Mouse (Mus musculus): Measurements from ENCODE around the gene Necab3. TPM values are rescaled to one million over a fixed set of nuclear protein-coding genes. Genes with fewer than 3 reads are reported as not detected.

Necab3 gene
- polyA plus RNA-seq, 1 experiment from 2014 or later, result 23.6 TPM

DNA sequence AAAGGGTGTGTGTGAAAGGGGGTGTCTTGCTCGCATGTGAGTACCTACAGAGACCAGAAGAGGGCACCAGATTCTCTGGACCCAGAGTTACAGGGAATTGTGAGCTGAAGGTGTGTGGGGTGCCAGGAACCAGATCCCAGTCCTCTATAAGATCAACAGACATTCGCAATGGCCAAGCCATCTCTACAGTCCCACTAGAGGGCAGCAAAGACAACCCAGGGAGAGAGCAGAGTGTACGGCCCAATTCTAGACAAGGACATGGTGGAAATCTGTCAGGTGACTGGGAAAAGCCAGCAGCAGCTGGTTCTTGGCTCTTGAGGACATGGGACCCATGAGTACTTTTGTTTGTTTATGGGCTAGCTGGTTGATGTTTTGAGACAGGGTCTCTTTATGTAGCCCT, 34.3 kb upstream of the Necab3 start:
- no peaks in the 10 kb centered on the region for H3K27me3 ChIP-seq (replicated peaks; ENCODE audit: control insufficient read depth, insufficient read depth, low read length)
- 70% methylated on average over 3 of the region's 3 CpGs for WGBS
- H3K36me3 ChIP-seq (ENCODE audit: control insufficient read depth, insufficient read depth, low read length), result no peaks in the 10 kb centered on the region
- H3K4me2 ChIP-seq (ENCODE audit: low read length), result no peak overlapping the region
- H3K27ac ChIP-seq (ENCODE audit: low read depth, low read length), result no peak overlapping the region
- H3K9me3 ChIP-seq (replicated peaks; ENCODE audit: control insufficient read depth, low read length), result peaks cover 3% of the 10 kb centered on the region; the same call in 1 of the 2 replicates
- ATAC-seq (no peak), DNase-seq (ENCODE audit: low spot score) (peak; percentile 46)
- H3K9ac ChIP-seq (ENCODE audit: low read length), result no peak overlapping the region
- H3K4me1 ChIP-seq (ENCODE audit: control insufficient read depth, insufficient read depth, low read length), result no peaks in the 10 kb centered on the region
- no peak overlapping the region for H3K4me3 ChIP-seq (ENCODE audit: low read depth, low read length)

DNA sequence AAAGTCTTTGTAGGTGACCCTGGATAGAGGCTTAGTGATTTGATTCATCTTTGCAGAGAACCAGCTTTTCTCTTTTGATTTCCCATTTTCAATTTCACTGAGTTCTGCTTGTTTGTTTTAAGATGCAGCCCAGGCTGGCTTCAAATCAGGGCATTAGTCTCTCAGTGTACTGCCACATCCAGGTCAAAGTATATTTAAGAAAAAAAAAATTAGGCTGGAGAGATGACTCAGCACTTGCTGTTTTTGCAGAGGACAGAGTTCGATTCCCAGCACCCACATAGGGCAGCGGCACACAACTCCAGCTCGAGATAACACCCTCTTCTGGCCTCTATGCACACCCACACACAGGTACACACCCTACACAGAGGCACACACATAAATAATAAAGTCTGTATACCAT, 32.5 kb upstream of the Necab3 start:
- Histone ChIP-seq H3K4me2 (ENCODE audit: low read length) (no peak overlapping the region), H3K27ac (ENCODE audit: low read depth, low read length) (no peak overlapping the region), H3K9me3 (replicated peaks; ENCODE audit: control insufficient read depth, low read length) (peaks cover 3% of the 10 kb centered on the region; the same call in 1 of the 2 replicates), H3K36me3 (ENCODE audit: control insufficient read depth, insufficient read depth, low read length) (no peaks in the 10 kb centered on the region), H3K9ac (ENCODE audit: low read length) (no peak overlapping the region), H3K4me3 (ENCODE audit: low read depth, low read length) (no peak overlapping the region), H3K27me3 (replicated peaks; ENCODE audit: control insufficient read depth, insufficient read depth, low read length) (no peaks in the 10 kb centered on the region), H3K4me1 (ENCODE audit: control insufficient read depth, insufficient read depth, low read length) (no peaks in the 10 kb centered on the region)
- DNase-seq (ENCODE audit: low spot score), result no peak
- WGBS, result 82% methylated on average over 3 of the region's 3 CpGs
- ATAC-seq, result no peak

DNA sequence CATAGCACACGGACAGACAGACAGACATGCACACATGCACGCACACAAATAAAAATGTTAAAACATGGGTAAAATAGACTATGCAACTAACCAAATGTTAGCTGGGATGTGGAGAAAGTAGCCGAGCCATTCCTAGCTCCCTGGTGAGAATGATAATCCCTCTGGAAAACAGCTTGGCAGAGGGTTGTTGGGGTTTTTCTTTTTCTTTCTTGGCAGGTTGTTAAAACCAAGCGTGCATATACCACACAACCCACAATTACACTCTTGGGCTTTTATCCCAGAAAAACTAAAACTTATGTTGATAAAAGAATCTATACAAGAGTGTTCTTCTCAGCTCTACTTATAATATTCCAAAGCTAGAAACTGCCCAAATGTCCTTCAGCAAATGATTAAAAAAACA, 30.4 kb upstream of the Necab3 start:
- peaks cover 18% of the 10 kb centered on the region for H3K4me1 ChIP-seq (ENCODE audit: control insufficient read depth, insufficient read depth, low read length)
- DNase-seq (ENCODE audit: low spot score), result no peak
- no peak overlapping the region for H3K4me2 ChIP-seq (ENCODE audit: low read length)
- no peak for ATAC-seq
- H3K36me3 ChIP-seq (ENCODE audit: control insufficient read depth, insufficient read depth, low read length), result no peaks in the 10 kb centered on the region
- peaks cover 3% of the 10 kb centered on the region; the same call in 1 of the 2 replicates for H3K9me3 ChIP-seq (replicated peaks; ENCODE audit: control insufficient read depth, low read length)
- no peak overlapping the region for H3K9ac ChIP-seq (ENCODE audit: low read length)
- no peak overlapping the region for H3K4me3 ChIP-seq (ENCODE audit: low read depth, low read length)
- no peaks in the 10 kb centered on the region for H3K27me3 ChIP-seq (replicated peaks; ENCODE audit: control insufficient read depth, insufficient read depth, low read length)
- WGBS, result 77% methylated on average over 4 of the region's 4 CpGs
- H3K27ac ChIP-seq (ENCODE audit: low read depth, low read length), result no peak overlapping the region

DNA sequence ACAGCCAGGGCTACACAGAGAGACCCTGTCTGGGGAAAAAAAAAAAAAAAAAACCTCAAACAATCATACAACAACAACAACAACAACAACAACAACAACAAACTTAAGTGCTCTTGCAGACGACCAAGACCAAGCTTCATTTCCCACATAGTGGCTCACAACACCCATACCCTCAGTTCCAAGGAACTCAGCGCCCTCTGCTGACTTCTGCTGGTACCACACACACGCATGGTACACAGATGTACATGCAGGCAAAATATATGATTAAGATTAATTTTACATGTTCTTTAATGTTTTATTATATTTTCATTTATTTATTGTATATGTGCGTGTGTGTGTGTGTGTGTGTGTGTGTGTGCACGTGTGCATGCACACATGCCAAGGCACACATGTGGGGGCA, 27.7 kb upstream of the Necab3 start:
- 74% methylated on average over 5 of the region's 5 CpGs for WGBS
- Histone ChIP-seq H3K4me1 (ENCODE audit: control insufficient read depth, insufficient read depth, low read length) (peaks cover 22% of the 10 kb centered on the region), H3K9me3 (replicated peaks; ENCODE audit: control insufficient read depth, low read length) (no peaks in the 10 kb centered on the region), H3K4me3 (ENCODE audit: low read depth, low read length) (no peak overlapping the region), H3K4me2 (ENCODE audit: low read length) (no peak overlapping the region), H3K9ac (ENCODE audit: low read length) (no peak overlapping the region), H3K27ac (ENCODE audit: low read depth, low read length) (no peak overlapping the region), H3K27me3 (replicated peaks; ENCODE audit: control insufficient read depth, insufficient read depth, low read length) (no peaks in the 10 kb centered on the region), H3K36me3 (ENCODE audit: control insufficient read depth, insufficient read depth, low read length) (no peaks in the 10 kb centered on the region)
- ATAC-seq, result no peak
- peak; percentile 54 for DNase-seq (ENCODE audit: low spot score)

DNA sequence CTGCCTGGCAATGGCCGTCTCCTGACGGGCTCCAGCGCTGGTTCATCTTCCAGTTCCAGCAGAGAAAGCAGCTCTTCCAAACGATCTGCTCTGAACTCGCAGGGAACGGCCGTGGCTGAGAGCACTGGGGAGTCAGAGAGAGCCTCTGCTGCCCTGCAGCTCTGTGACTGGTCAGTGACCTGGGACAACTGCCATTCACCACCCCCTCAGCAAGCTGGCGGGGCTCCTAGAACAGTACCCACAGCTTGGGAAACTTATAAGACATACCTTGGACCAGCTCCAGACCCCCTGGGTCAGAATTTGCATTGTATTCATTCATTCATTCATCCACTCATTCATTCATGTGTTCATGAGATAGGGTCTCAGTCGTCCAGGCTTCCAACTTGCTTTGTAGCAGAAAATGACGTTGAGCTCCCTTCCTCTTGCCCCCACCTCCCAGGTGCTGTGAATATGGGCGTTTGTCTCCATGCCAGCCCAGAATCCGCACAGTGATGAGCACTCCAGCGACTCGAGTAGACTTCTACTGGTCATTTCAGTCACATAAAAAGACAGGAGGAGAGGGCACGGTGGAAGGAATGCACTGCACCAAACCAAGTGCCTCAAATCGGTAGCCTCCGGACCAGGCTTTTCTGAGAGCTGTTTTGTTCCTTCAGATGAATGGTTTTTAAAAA, 26.4 kb upstream of the Necab3 start:
- no peaks in the 10 kb centered on the region for H3K9me3 ChIP-seq (replicated peaks; ENCODE audit: control insufficient read depth, low read length)
- no peaks in the 10 kb centered on the region for H3K36me3 ChIP-seq (ENCODE audit: control insufficient read depth, insufficient read depth, low read length)
- WGBS, result 48% methylated on average over 17 of the region's 17 CpGs
- H3K4me2 ChIP-seq (ENCODE audit: low read length), result no peak overlapping the region
- H3K4me3 ChIP-seq (ENCODE audit: low read depth, low read length), result no peak overlapping the region
- no peaks in the 10 kb centered on the region for H3K27me3 ChIP-seq (replicated peaks; ENCODE audit: control insufficient read depth, insufficient read depth, low read length)
- ATAC-seq (no peak), DNase-seq (ENCODE audit: low spot score) (no peak)
- peaks cover 22% of the 10 kb centered on the region for H3K4me1 ChIP-seq (ENCODE audit: control insufficient read depth, insufficient read depth, low read length)
- H3K27ac ChIP-seq (ENCODE audit: low read depth, low read length), result peak overlapping the region; percentile 81; the same call in 1 of the 2 replicates
- no peak overlapping the region for H3K9ac ChIP-seq (ENCODE audit: low read length)

DNA sequence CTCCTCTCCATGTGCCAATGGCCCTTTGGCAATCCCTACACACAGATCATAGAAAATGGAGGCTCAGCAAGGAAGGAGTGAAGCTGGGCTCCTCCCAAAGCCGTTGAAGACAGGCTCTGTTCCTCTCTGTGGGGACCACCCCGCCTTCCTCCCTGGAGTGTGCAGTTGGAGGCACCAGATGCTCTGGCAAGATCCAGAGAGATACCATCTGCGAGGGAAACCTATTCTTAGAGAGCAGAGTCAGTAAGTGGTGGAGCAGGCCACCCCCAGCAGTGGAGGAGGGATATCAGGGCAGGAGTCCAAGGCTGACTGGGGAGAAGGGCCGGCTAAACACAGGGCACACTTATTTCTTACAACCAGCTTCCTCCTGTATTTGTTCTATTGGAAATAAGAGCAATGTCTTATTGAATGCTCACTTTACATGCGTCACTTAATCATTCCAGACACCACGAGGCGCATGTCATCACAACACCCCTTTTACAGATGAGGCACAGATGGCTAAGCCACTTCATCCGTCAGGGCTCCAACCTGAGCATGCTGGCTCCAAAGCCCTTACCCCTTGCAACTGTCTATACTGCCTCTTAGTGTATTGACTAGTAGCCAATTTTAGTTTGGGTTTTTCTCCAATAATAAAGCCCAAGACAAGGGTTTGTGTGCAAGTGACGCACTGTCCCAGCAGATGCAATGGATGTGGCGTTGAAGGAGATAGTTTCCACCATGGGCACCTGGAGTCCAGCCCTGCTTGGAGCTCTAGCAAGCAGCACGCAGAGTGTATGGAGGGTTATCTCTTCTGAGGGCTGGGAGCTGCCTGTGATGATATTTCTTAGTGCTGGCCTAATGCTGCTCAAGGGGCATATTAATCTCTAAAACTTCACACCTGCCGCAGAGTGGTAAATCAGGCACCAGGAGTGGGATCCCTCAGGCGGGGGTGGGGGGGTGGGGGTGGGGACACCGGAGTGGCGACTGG, 25.5 kb upstream of the Necab3 start:
- Histone ChIP-seq H3K9ac (ENCODE audit: low read length) (no peak overlapping the region), H3K4me3 (ENCODE audit: low read depth, low read length) (no peak overlapping the region), H3K4me1 (ENCODE audit: control insufficient read depth, insufficient read depth, low read length) (peaks cover 22% of the 10 kb centered on the region), H3K9me3 (replicated peaks; ENCODE audit: control insufficient read depth, low read length) (no peaks in the 10 kb centered on the region), H3K4me2 (ENCODE audit: low read length) (no peak overlapping the region), H3K27me3 (replicated peaks; ENCODE audit: control insufficient read depth, insufficient read depth, low read length) (no peaks in the 10 kb centered on the region), H3K27ac (ENCODE audit: low read depth, low read length) (peak overlapping the region; percentile 81), H3K36me3 (ENCODE audit: control insufficient read depth, insufficient read depth, low read length) (no peaks in the 10 kb centered on the region)
- ATAC-seq (peak; percentile 97), DNase-seq (ENCODE audit: low spot score) (peak; percentile 93)
- WGBS, result 53% methylated on average over 15 of the region's 15 CpGs

DNA sequence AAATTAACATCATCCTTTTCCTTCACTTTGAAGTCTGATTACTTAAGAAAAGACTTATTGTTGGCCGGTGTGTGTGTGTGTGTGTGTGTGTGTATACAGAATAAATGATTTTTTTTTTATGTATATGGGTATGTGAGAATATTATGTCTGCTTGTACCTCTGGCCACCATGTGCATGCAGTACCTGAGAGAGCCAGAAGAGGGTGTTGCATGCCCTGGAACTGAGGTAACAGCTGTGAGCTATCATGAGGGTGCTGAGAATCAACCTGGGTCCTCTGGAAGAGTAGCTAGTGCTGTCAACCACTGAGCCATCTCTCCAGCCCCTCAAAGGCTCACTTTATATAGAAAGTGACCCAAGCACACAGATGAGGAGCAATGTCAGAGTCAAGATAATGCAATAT, 22.7 kb upstream of the Necab3 start:
- no peaks in the 10 kb centered on the region for H3K27me3 ChIP-seq (replicated peaks; ENCODE audit: control insufficient read depth, insufficient read depth, low read length)
- 94% methylated on average over 1 of the region's 1 CpGs for WGBS
- H3K4me2 ChIP-seq (ENCODE audit: low read length), result no peak overlapping the region
- H3K9me3 ChIP-seq (replicated peaks; ENCODE audit: control insufficient read depth, low read length), result no peaks in the 10 kb centered on the region
- peaks cover 27% of the 10 kb centered on the region for H3K4me1 ChIP-seq (ENCODE audit: control insufficient read depth, insufficient read depth, low read length)
- H3K4me3 ChIP-seq (ENCODE audit: low read depth, low read length), result no peak overlapping the region
- no peak overlapping the region for H3K9ac ChIP-seq (ENCODE audit: low read length)
- no peaks in the 10 kb centered on the region for H3K36me3 ChIP-seq (ENCODE audit: control insufficient read depth, insufficient read depth, low read length)
- DNase-seq (ENCODE audit: low spot score) (no peak), ATAC-seq (no peak)
- no peak overlapping the region for H3K27ac ChIP-seq (ENCODE audit: low read depth, low read length)

DNA sequence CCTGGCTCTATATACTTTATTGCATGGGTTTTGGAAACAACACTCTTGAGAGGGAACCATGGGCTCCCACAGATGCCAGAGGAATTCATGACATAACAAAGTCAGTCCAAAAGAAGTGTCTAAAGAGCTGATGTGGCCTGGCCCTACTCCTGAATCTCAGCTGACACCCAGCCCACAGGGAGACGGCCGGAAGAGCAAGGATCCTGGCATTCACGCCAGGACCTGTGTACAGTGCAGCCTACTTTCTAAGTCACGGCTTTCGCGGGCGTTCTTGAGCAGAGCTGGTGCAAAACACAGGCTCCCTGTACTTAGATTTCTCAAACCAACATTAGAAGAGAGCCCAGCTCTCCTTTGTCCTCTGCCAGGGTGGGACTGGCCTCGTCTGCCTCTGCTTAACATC, 21.9 kb upstream of the Necab3 start:
- DNase-seq (ENCODE audit: low spot score), result no peak
- Histone ChIP-seq H3K27me3 (replicated peaks; ENCODE audit: control insufficient read depth, insufficient read depth, low read length) (no peaks in the 10 kb centered on the region), H3K9me3 (replicated peaks; ENCODE audit: control insufficient read depth, low read length) (no peaks in the 10 kb centered on the region), H3K27ac (ENCODE audit: low read depth, low read length) (no peak overlapping the region), H3K4me2 (ENCODE audit: low read length) (no peak overlapping the region), H3K36me3 (ENCODE audit: control insufficient read depth, insufficient read depth, low read length) (no peaks in the 10 kb centered on the region), H3K9ac (ENCODE audit: low read length) (no peak overlapping the region), H3K4me1 (ENCODE audit: control insufficient read depth, insufficient read depth, low read length) (peaks cover 24% of the 10 kb centered on the region), H3K4me3 (ENCODE audit: low read depth, low read length) (no peak overlapping the region)
- WGBS, result 83% methylated on average over 8 of the region's 8 CpGs
- no peak for ATAC-seq

DNA sequence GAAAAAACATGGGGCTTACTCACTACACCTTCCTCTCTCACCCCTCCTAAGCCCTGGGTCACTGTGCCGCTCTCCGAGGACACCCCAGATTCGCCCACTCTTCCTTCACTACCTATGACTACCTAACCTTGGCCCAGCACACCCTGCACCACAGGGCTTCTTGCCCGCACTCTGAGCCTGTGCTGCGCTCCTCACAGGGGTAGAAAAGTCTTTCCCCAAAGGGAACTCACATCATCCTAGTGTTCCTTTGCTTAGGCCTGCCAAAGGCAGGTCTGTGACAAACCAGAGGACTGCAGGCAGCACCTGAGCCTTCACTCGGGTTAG, 19.0 kb upstream of the Necab3 start:
- no peak overlapping the region for H3K9ac ChIP-seq (ENCODE audit: low read length)
- ATAC-seq (no peak), DNase-seq (ENCODE audit: low spot score) (no peak)
- peak overlapping the region; percentile 35; the same call in 1 of the 2 replicates for H3K27ac ChIP-seq (ENCODE audit: low read depth, low read length)
- H3K36me3 ChIP-seq (ENCODE audit: control insufficient read depth, insufficient read depth, low read length), result no peaks in the 10 kb centered on the region
- H3K4me2 ChIP-seq (ENCODE audit: low read length), result no peak overlapping the region
- H3K4me1 ChIP-seq (ENCODE audit: control insufficient read depth, insufficient read depth, low read length), result 0 out of 2 replicates have a peak, but pooled peaks cover 5% of the 10 kb centered on the region
- WGBS, result 72% methylated on average over 6 of the region's 6 CpGs
- H3K4me3 ChIP-seq (ENCODE audit: low read depth, low read length), result no peak overlapping the region
- H3K27me3 ChIP-seq (replicated peaks; ENCODE audit: control insufficient read depth, insufficient read depth, low read length), result no peaks in the 10 kb centered on the region
- no peaks in the 10 kb centered on the region for H3K9me3 ChIP-seq (replicated peaks; ENCODE audit: control insufficient read depth, low read length)

Data from forebrain, embryonic 14.5 days (tissue).